Mouse (Mus musculus) cerebellum, adult 2 months (tissue): ENCODE results near the gene Nol11.

Source experiments
- CTCF ChIP-seq: fragments of 200-500 bp; IDR thresholded peaks from 2 replicates; pipeline ENCODE4 v1.5.1; 2011; ENCODE audit warnings: low read depth, mild to moderate bottlenecking, control low read depth, low read length, moderate library complexity, borderline replicate concordance; ENCODE audit not compliant: insufficient read depth
- POLR2A ChIP-seq: fragments of 200-500 bp; IDR thresholded peaks from 2 replicates; pipeline ENCODE4 v1.6.1; 2011; ENCODE audit warnings: low read length, control low read depth, borderline replicate concordance; ENCODE audit not compliant: insufficient read depth

DNA sequence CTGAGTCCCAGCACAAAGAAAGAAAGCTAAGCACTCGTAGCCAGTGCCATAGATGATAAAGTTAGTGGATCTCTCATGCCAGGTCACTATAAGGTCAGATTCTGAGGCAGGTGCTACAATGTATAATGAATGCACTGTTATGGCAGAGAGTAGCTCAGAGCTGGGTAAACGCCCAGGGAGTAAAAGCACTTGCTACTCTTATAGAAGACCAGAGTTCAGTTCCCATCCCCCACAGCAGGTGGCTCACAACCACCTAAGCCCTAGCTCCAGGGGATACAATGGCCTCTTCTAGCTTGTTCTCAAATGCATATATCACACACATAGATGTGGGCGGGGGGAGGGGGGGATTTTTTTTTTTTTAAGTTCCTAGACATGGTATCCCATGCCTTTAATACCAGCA lies 53.4 kb downstream of the Nol11 start:
- TF ChIP-seq POLR2A (no peak), CTCF (no peak)
